Comparison of ENCODE assay signal across 8 mouse cellular contexts in the genomic region with DNA sequence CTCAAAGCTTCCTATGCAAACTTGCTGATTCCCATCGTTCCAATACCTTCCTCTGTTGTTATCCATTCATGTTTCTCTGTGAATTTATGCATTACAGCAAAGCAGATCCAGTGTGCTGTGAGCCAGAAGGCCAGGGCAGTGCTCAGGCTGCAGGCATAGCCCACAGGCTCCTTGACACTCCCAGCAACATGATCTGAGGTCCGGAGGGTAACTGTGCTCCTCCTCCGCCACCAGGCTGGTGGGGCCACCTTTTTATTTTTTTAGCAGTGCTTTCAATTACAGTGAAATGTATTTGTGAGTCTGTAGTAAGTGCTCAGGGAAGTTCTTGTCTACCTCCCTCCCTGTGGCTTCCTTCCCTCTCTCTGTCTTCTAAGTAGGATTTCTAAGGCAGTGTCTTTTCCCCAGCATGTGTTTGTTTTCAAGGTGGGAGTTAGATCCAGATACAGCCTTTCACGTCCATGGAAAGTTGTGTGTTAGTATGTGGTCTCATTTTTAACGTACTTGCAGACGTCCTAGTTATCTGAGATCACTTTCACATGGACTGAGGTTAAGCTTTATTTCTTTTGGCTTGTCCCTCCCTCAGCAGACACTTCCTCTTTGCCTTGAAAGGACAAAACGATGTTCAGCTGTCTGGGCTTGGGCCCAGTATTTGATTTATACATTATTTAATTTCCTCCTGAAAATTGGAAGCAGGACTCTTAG.
DNase-seq lines count a peak whose midpoint lies in the region; ATAC-seq and TF ChIP-seq lines count a peak whose summit lies in the region.

No protein-coding gene starts in this region.

- no peaks in the 10 kb centered on the region for H3K27me3 ChIP-seq in liver, embryonic 11.5 days (replicated peaks; ENCODE audit: control insufficient read depth, insufficient read depth, low read length)

- peak overlapping the region; percentile 23; the same call in 1 of the 2 replicates for H3K9ac ChIP-seq in liver, embryonic 11.5 days (ENCODE audit: low read depth, low read length)

- intact Hi-C loops in left cerebral cortex, postnatal 10 days (cut with DNase I) = no loop called here

- peak overlapping the region; percentile 20; the same call in 1 of the 2 replicates for H3K27ac ChIP-seq in bone marrow macrophage, adult 2 months (ENCODE audit: insufficient read depth, low read depth, low read length)
- H3K27ac ChIP-seq in liver, embryonic 11.5 days (ENCODE audit: low read depth, low read length) = peak overlapping the region; percentile 85

- no peak for TF ChIP-seq POLR2A in bone marrow macrophage, adult 2 months (IDR thresholded peaks at IDR 0.05; ENCODE audit: borderline replicate concordance, low read depth, low read length)

- H3K4me1 ChIP-seq in bone marrow macrophage, adult 2 months (ENCODE audit: control insufficient read depth, insufficient read depth, low read length) = peaks cover 11% of the 10 kb centered on the region
- peaks cover 57% of the 10 kb centered on the region for H3K4me1 ChIP-seq in liver, embryonic 11.5 days (replicated peaks; ENCODE audit: control insufficient read depth, insufficient read depth, low read length)

- no peaks in the 10 kb centered on the region for H3K36me3 ChIP-seq in liver, embryonic 11.5 days (ENCODE audit: control insufficient read depth, insufficient read depth, low read length)

- peak; percentile 31 for DNase-seq in embryo, embryonic 11 days
- DNase-seq in embryo, embryonic 9.5 days (ENCODE audit: extremely low spot score) = no peak
- peak; percentile 12 for DNase-seq in heart, postnatal 4 days
- no peak for DNase-seq in liver, embryonic 11.5 days (ENCODE audit: low spot score)
- DNase-seq in frontal cortex, postnatal 14 days (ENCODE audit: low spot score in 2 of 2) = no peak
- DNase-seq in left cerebral cortex, postnatal 10 days (ENCODE audit: extremely low spot score in 1 of 2, low spot score in 2 of 2) = no peak
- DNase-seq in natural killer cell, adult 2 months (ENCODE audit: low spot score in 2 of 2) = no peak

- 33% methylated on average over 7 of the region's 7 CpGs for WGBS in liver, embryonic 11.5 days

- H3K9me3 ChIP-seq in liver, embryonic 11.5 days (ENCODE audit: control insufficient read depth, low read length) = no peaks in the 10 kb centered on the region

- no peak for ATAC-seq in liver, embryonic 11.5 days (replicated peaks; ENCODE audit: low FRiP score)

- no peak overlapping the region for H3K4me3 ChIP-seq in bone marrow macrophage, adult 2 months (ENCODE audit: insufficient read depth, low read length)
- H3K4me3 ChIP-seq in liver, embryonic 11.5 days (ENCODE audit: low read depth, low read length) = no peak overlapping the region

- H3K4me2 ChIP-seq in liver, embryonic 11.5 days = no peak overlapping the region

- TF ChIP-seq CTCF in bone marrow macrophage, adult 2 months (IDR thresholded peaks at IDR 0.05; ENCODE audit: low read depth, low read length) = no peak

Comparison
In these comparisons a context has a peak if more than half of its experiments do, and no peak if none do; other contexts are left out.
1. DNase-seq: peak in embryo, embryonic 11 days (single experiment) and heart, postnatal 4 days (single experiment); none in embryo, embryonic 9.5 days (single experiment), liver, embryonic 11.5 days (single experiment), frontal cortex, postnatal 14 days (0 of 2), left cerebral cortex, postnatal 10 days (0 of 2) and natural killer cell, adult 2 months (0 of 2).